Mouse (Mus musculus): ENCODE measurements around the gene Slc39a9. TPM values are rescaled to one million over a fixed set of nuclear protein-coding genes. Genes with fewer than 3 reads are reported as not detected.
A peak's percentile ranks its signal among the peaks of the same experiment; 100 is the strongest.

Slc39a9 gene
- polyA plus RNA-seq, 1 experiment: 0.22 TPM

DNA sequence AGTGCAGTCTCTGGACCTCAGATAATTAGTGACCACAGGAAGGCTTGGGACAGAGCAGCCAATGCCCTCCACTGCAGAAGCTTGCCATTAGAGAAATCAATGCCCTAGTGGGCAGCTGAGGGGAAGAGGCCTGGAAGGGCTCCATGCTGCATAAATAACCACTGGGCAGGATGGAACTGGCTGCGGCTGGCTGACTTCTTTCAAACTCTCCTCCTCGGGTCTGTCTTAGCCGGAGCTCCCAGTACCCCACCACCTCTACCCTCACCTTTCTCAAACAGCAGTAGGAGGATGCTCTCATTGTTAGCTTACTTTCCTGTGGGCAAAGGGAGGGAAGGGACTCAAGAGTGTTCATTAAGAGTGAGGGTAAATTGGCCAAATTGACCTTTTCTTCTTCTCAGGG lies 51.3 kb downstream of the Slc39a9 start:
- Histone ChIP-seq H3K4me1 (ENCODE audit: control insufficient read depth) (peaks cover 41% of the 10 kb centered on the region), H3K27me3 (ENCODE audit: control insufficient read depth) (peaks cover 56% of the 10 kb centered on the region), H3K4me3 (replicated peaks) (no peak overlapping the region), H3K9me3 (ENCODE audit: control insufficient read depth, low read length) (peaks cover 9% of the 10 kb centered on the region), H3K36me3 (ENCODE audit: control insufficient read depth) (peaks cover 2% of the 10 kb centered on the region; the same call in 1 of the 2 replicates)
- TF ChIP-seq GATA1 (IDR thresholded peaks at IDR 0.05; ENCODE audit: low read length) (no peak), TAL1 (IDR thresholded peaks at IDR 0.05; ENCODE audit: low read length) (no peak)

DNA sequence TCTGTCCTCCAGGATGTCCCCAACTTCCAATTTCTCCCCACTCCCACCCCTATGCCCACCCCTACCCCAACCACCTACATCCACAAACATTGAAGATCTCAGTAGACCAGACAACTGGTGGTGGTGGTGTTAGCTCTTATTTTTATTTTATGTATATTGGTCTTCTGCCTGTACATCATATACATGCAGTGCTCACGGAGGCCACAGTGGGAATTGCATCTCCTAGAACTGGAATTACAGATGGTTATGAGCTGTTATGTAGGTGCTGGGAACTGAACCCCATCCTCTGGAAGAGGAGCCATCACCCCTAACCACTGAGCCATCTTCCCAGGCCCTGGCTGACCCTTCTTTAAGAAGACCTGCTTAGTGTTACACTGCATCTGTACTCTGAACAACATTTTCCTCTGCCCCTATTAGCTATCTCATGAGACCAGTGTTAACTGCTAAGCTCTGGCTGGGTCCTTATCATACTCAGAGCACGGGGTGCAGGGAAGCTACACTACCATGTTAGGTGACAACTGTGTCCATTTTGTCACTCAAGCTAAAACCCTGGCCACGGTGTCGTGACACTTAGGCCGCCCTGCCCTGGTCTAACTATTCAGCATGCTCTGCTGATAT lies 55.0 kb downstream of the Slc39a9 start:
- H3K27me3 ChIP-seq (ENCODE audit: control insufficient read depth): peaks cover 20% of the 10 kb centered on the region

GRCm38 (mm10) chr12:80699144-80699531 lies 55.5 kb downstream of the Slc39a9 start:
- Histone ChIP-seq H3K36me3 (ENCODE audit: control insufficient read depth) (peaks cover 2% of the 10 kb centered on the region; the same call in 1 of the 2 replicates), H3K9me3 (ENCODE audit: control insufficient read depth, low read length) (no peaks in the 10 kb centered on the region), H3K4me1 (ENCODE audit: control insufficient read depth) (peaks cover 39% of the 10 kb centered on the region), H3K4me3 (replicated peaks) (no peak overlapping the region), H3K27me3 (ENCODE audit: control insufficient read depth) (peaks cover 15% of the 10 kb centered on the region)
- TF ChIP-seq GATA1 (IDR thresholded peaks at IDR 0.05; ENCODE audit: low read length) (no peak), TAL1 (IDR thresholded peaks at IDR 0.05; ENCODE audit: low read length) (no peak)

More for the DNA sequence above, 55.0 kb downstream of the Slc39a9 start:
- H3K36me3 ChIP-seq (ENCODE audit: control insufficient read depth): peaks cover 2% of the 10 kb centered on the region; the same call in 1 of the 2 replicates
- no peak overlapping the region for H3K4me3 ChIP-seq (replicated peaks)
- H3K9me3 ChIP-seq (ENCODE audit: control insufficient read depth, low read length): no peaks in the 10 kb centered on the region
- peak; percentile 70; the same call in 2 of the 3 replicates for TF ChIP-seq TAL1 (IDR thresholded peaks at IDR 0.05; ENCODE audit: low read length)
- 0 out of 2 replicates have a peak, but pooled peaks have one; percentile 34 for TF ChIP-seq GATA1 (IDR thresholded peaks at IDR 0.05; ENCODE audit: low read length)
- peaks cover 39% of the 10 kb centered on the region for H3K4me1 ChIP-seq (ENCODE audit: control insufficient read depth)

GRCm38 (mm10) chr12:80701332-80701731 lies 57.6 kb downstream of the Slc39a9 start:
- H3K4me3 ChIP-seq (replicated peaks): no peak overlapping the region
- H3K27me3 ChIP-seq (ENCODE audit: control insufficient read depth): peaks cover 7% of the 10 kb centered on the region
- no peaks in the 10 kb centered on the region for H3K9me3 ChIP-seq (ENCODE audit: control insufficient read depth, low read length)
- H3K4me1 ChIP-seq (ENCODE audit: control insufficient read depth): peaks cover 35% of the 10 kb centered on the region
- H3K36me3 ChIP-seq (ENCODE audit: control insufficient read depth): peaks cover 2% of the 10 kb centered on the region; the same call in 1 of the 2 replicates
- TF ChIP-seq GATA1 (IDR thresholded peaks at IDR 0.05; ENCODE audit: low read length): no peak
- TF ChIP-seq TAL1 (IDR thresholded peaks at IDR 0.05; ENCODE audit: low read length): no peak

DNA sequence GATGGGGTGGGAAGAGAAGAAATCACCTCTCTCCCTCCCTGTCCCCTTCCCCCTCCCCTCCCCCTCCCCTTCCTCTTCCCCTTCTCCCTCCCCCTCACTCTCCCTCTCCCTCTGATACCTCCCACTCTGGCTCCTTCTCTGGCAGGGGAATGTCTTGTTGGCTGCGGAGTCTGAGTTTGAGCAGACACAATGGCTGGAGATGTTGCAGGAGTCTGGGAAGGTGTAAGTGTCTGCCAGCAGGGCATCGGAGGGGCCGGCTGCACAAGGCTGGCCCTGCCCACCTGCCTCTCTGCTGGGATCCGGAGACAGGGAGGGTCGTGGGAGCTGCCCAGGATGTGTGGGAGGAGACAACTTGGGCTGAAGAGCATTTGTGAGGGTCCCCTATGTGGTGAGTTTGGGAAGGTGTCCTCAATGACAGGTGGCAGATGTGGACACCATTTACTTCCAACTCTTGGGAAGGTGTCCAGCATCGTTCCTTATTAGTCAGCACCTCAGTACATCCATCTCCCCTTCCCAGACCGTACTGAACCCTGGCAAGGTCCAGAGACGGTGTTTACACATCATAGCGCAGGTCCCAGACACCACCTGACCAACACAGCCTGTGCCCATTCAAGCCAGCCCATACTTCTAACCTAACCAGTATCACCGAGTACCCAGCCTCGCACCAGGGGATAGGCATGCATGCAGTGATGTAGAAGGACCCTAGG lies 62.7 kb downstream of the Slc39a9 start:
- H3K4me1 ChIP-seq (ENCODE audit: control insufficient read depth): peaks cover 9% of the 10 kb centered on the region
- no peak overlapping the region for H3K4me3 ChIP-seq (replicated peaks)
- TF ChIP-seq TAL1 (IDR thresholded peaks at IDR 0.05; ENCODE audit: low read length): no peak
- TF ChIP-seq GATA1 (IDR thresholded peaks at IDR 0.05; ENCODE audit: low read length): no peak
- peaks cover 38% of the 10 kb centered on the region for H3K27me3 ChIP-seq (ENCODE audit: control insufficient read depth)
- no peaks in the 10 kb centered on the region for H3K9me3 ChIP-seq (ENCODE audit: control insufficient read depth, low read length)
- H3K36me3 ChIP-seq (ENCODE audit: control insufficient read depth): no peaks in the 10 kb centered on the region

DNA sequence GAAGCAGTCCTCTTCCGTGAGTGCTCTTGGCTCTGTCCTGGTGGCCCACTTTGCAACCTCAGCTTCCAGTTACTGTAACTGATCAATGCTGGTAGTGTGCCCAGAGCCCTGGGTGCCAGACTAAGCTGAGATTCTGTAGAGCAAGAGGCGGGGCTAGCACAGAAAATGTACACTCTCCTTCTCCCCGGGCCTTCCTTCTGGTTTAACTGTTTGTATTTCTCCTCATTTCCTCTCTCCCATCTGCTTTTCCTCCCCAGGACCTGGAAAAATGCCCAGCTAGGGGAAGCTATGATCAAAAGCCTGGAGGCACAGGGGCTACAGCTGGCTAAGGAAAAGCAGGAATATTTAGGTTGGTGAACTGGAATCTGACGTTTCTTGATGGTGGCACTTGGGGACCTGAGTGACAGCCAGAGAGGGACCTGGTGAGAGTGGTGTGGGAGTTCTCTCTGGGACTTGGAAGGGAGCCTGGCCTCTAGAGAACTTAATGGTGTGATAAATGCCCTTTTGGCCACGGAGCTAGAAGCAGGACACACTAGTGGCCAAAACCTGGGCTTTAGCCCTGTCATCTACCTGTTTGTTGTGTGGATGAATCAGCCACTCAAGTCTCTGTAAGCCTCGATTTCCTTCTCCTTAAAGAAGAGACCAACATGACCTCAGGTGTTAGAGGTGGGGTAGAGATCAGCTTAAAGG lies 63.4 kb downstream of the Slc39a9 start:
- no peak for TF ChIP-seq GATA1 (IDR thresholded peaks at IDR 0.05; ENCODE audit: low read length)
- TF ChIP-seq TAL1 (IDR thresholded peaks at IDR 0.05; ENCODE audit: low read length): no peak
- peaks cover 41% of the 10 kb centered on the region for H3K27me3 ChIP-seq (ENCODE audit: control insufficient read depth)

DNA sequence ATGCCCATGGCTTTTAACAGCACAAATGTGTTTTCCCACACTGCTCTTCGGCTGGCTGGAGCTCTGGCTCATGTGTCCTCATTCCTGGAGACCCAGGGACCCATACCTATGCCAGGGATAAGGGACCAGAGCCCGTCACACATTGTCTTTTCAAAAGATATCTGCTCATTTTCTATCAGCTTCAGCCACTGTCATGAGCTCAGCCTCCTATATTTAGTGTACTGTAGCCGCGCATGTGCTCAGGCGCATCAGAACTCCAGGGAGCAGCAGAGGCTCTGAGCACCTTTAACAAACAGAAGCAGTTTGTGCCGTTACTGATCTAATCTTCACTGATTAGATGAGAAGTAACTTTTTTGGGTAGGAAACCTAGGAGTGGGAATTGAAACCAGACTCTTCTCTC lies 72.2 kb downstream of the Slc39a9 start:
- no peaks in the 10 kb centered on the region for H3K9me3 ChIP-seq (ENCODE audit: control insufficient read depth, low read length)
- H3K4me1 ChIP-seq (ENCODE audit: control insufficient read depth): peaks cover 8% of the 10 kb centered on the region
- H3K4me3 ChIP-seq (replicated peaks): no peak overlapping the region
- no peaks in the 10 kb centered on the region for H3K36me3 ChIP-seq (ENCODE audit: control insufficient read depth)
- peaks cover 19% of the 10 kb centered on the region for H3K27me3 ChIP-seq (ENCODE audit: control insufficient read depth)
- no peak for TF ChIP-seq TAL1 (IDR thresholded peaks at IDR 0.05; ENCODE audit: low read length)
- no peak for TF ChIP-seq GATA1 (IDR thresholded peaks at IDR 0.05; ENCODE audit: low read length)

More for the DNA sequence above, 63.4 kb downstream of the Slc39a9 start:
- Histone ChIP-seq H3K36me3 (ENCODE audit: control insufficient read depth) (no peaks in the 10 kb centered on the region), H3K4me1 (ENCODE audit: control insufficient read depth) (peaks cover 3% of the 10 kb centered on the region), H3K4me3 (replicated peaks) (no peak overlapping the region), H3K9me3 (ENCODE audit: control insufficient read depth, low read length) (no peaks in the 10 kb centered on the region)

DNA sequence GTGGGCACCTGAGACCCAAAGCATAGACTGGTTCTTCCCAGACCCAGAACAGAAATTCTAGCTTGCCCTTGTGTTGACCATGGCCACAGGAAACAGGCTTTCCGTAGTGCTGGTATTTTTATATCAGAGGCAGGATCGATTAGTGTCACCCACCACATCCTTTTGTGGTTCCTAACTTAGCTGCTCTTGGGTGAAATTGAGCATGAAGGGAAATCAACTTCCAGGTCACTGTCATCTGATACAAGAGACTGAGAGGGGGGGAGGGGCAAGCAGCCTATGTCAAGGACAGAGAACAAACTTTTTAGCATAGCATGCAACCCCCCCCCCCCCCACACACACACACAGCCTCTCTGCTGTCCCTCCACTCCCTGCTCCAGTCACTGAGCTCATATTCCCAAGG lies 75.5 kb downstream of the Slc39a9 start:
- H3K36me3 ChIP-seq (ENCODE audit: control insufficient read depth): no peaks in the 10 kb centered on the region
- H3K4me3 ChIP-seq (replicated peaks): no peak overlapping the region
- H3K9me3 ChIP-seq (ENCODE audit: control insufficient read depth, low read length): no peaks in the 10 kb centered on the region
- peaks cover 19% of the 10 kb centered on the region for H3K4me1 ChIP-seq (ENCODE audit: control insufficient read depth)
- H3K27me3 ChIP-seq (ENCODE audit: control insufficient read depth): peaks cover 8% of the 10 kb centered on the region
- no peak for TF ChIP-seq TAL1 (IDR thresholded peaks at IDR 0.05; ENCODE audit: low read length)
- TF ChIP-seq GATA1 (IDR thresholded peaks at IDR 0.05; ENCODE audit: low read length): no peak

DNA sequence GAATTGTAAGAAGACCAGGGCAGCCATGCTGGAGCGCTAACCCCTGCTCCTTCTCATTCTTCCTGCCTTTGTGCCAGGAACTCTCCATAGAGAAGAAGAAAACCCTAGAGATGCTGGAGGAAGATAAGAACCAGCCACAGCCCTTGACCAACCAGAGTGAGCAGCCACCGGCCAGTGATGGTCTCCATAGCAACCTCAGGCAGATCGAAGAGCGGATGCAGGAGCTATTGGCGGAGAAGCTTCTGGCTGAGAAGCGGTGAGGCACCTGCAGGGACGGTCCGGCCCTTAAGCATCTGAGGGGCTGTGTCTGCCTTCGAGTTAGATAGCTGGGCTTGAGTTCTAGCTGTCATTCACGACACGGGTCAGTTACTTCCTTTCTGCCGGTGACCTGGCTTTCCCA lies 76.8 kb downstream of the Slc39a9 start:
- Histone ChIP-seq H3K36me3 (ENCODE audit: control insufficient read depth) (no peaks in the 10 kb centered on the region), H3K4me3 (replicated peaks) (no peak overlapping the region), H3K27me3 (ENCODE audit: control insufficient read depth) (peaks cover 11% of the 10 kb centered on the region), H3K9me3 (ENCODE audit: control insufficient read depth, low read length) (no peaks in the 10 kb centered on the region), H3K4me1 (ENCODE audit: control insufficient read depth) (peaks cover 22% of the 10 kb centered on the region)
- no peak for TF ChIP-seq TAL1 (IDR thresholded peaks at IDR 0.05; ENCODE audit: low read length)
- peak; percentile 61 for TF ChIP-seq GATA1 (IDR thresholded peaks at IDR 0.05; ENCODE audit: low read length)

Data from erythroblast, embryonic 14.5 days (primary cell).